Mouse (Mus musculus): ENCODE data around the gene Cotl1. TPM values are rescaled to one million over a fixed set of nuclear protein-coding genes. Genes with fewer than 3 reads are reported as not detected.
A peak's percentile ranks its signal among the peaks of the same experiment; 100 is the strongest.

The Cotl1 gene
- polyA plus RNA-seq, 1 experiment from 2014 or later, result 28.8 TPM

DNA sequence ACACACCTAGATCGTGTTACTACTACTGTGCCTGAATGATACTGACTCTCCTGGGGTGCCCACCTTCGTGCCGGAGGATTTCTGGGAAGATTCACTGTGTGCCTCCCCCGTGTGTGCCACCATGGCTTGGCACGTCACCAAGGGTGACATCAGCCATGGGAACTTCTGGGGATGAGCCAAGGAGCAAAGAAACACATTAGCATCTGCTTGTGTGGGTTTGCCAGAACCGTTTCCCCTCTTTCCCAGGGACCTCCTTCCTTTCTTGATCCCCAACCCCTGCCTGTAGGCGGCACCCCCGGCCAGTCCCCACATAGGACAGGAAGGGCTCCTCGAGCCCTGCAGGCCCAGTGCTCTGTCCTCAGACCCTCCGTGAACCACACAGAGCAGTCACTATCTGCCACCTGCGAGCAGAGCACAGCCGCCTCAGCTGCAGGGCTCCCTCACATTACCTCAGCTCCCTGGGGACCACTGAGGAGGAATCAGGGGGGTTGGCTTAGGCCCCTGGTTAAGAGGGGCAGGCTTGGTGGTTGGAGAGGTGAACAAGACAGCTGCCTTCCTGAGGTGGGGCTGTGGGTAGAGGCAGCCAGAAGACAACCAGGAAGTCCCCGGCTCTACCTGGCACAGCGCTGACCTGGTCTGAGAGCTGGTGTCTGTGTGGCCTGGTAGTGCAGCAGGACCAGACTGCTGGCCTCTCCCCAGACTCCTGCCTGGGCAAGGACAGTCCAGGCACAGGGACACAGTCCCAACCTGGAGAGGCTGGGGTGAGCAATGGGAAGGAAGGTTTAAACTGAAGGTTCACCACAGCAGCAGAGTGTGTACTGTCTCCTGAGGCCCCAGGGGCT lies 33.7 kb downstream of the Cotl1 start:
- TF ChIP-seq EP300 (IDR thresholded peaks at IDR 0.05; ENCODE audit: low read depth) (no peak), CTCF (IDR thresholded peaks at IDR 0.05; ENCODE audit: low read depth) (peak; percentile 23; the same call in 1 of the 2 replicates)
- Histone ChIP-seq H3K36me3 (replicated peaks; ENCODE audit: insufficient read depth, low read length) (peaks cover 6% of the 10 kb centered on the region; the same call in 1 of the 2 replicates), H3K4me3 (ENCODE audit: low read depth, low read length) (no peak overlapping the region), H3K27ac (ENCODE audit: low read depth) (0 out of 2 replicates have a peak overlapping the region, but pooled peaks have one; percentile 39), H3K9me3 (ENCODE audit: low read length) (no peaks in the 10 kb centered on the region), H3K27me3 (ENCODE audit: insufficient read depth, low read length) (no peaks in the 10 kb centered on the region), H3K4me2 (ENCODE audit: low read depth, low read length) (no peak overlapping the region), H3K4me1 (ENCODE audit: insufficient read depth) (peaks cover 3% of the 10 kb centered on the region; the same call in 1 of the 2 replicates), H3K9ac (replicated peaks) (no peak overlapping the region)
- ATAC-seq (peak; percentile 50), DNase-seq (peak; percentile 55)
- 64% methylated on average over 14 of the region's 14 CpGs for WGBS (ENCODE audit: insufficient replicate concordance)

- WGBS (ENCODE audit: insufficient replicate concordance), result 70% methylated on average over 8 of the region's 8 CpGs
- ATAC-seq (no peak), DNase-seq (no peak)
- Histone ChIP-seq H3K27me3 (ENCODE audit: insufficient read depth, low read length) (no peaks in the 10 kb centered on the region), H3K27ac (ENCODE audit: low read depth) (no peak overlapping the region), H3K36me3 (replicated peaks; ENCODE audit: insufficient read depth, low read length) (peaks cover 6% of the 10 kb centered on the region; the same call in 1 of the 2 replicates), H3K4me2 (ENCODE audit: low read depth, low read length) (no peak overlapping the region), H3K4me1 (ENCODE audit: insufficient read depth) (0 out of 2 replicates have a peak, but pooled peaks cover 2% of the 10 kb centered on the region), H3K9me3 (ENCODE audit: low read length) (no peaks in the 10 kb centered on the region), H3K4me3 (ENCODE audit: low read depth, low read length) (no peak overlapping the region), H3K9ac (replicated peaks) (no peak overlapping the region)
- TF ChIP-seq CTCF (IDR thresholded peaks at IDR 0.05; ENCODE audit: low read depth) (no peak), EP300 (IDR thresholded peaks at IDR 0.05; ENCODE audit: low read depth) (no peak)
Measured at GRCm38 (mm10) chr8:119805275-119805674, 35.1 kb downstream of the Cotl1 start.

DNA sequence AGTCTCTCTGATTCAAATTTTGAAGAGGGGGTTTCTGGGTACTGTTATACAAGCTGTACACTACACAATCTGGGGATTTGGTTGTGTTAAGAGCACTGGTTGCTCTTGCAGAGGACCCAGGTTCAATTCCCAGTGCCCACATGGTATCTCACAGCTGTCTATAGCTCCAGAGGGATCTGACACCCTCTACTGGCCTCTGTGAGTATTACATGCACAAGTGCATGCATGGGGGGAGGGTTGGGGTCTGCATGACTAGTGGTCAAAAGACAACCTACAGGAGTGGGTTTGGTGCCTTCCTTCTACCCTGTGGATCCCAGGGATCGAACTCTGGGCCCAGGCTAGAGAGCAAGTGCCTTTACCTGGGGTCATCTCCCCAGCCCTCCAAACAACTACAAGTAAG lies 37.8 kb downstream of the Cotl1 start:
- Histone ChIP-seq H3K4me2 (ENCODE audit: low read depth, low read length) (no peak overlapping the region), H3K4me3 (ENCODE audit: low read depth, low read length) (no peak overlapping the region), H3K27me3 (ENCODE audit: insufficient read depth, low read length) (no peaks in the 10 kb centered on the region), H3K9me3 (ENCODE audit: low read length) (no peaks in the 10 kb centered on the region), H3K9ac (replicated peaks) (no peak overlapping the region), H3K4me1 (ENCODE audit: insufficient read depth) (peaks cover 11% of the 10 kb centered on the region), H3K27ac (ENCODE audit: low read depth) (no peak overlapping the region), H3K36me3 (replicated peaks; ENCODE audit: insufficient read depth, low read length) (no peaks in the 10 kb centered on the region)
- DNase-seq, result no peak
- ATAC-seq, result no peak
- 62% methylated on average over 1 of the region's 1 CpGs for WGBS (ENCODE audit: insufficient replicate concordance)
- TF ChIP-seq EP300 (IDR thresholded peaks at IDR 0.05; ENCODE audit: low read depth), result no peak
- peak; percentile 54 for TF ChIP-seq CTCF (IDR thresholded peaks at IDR 0.05; ENCODE audit: low read depth)

DNA sequence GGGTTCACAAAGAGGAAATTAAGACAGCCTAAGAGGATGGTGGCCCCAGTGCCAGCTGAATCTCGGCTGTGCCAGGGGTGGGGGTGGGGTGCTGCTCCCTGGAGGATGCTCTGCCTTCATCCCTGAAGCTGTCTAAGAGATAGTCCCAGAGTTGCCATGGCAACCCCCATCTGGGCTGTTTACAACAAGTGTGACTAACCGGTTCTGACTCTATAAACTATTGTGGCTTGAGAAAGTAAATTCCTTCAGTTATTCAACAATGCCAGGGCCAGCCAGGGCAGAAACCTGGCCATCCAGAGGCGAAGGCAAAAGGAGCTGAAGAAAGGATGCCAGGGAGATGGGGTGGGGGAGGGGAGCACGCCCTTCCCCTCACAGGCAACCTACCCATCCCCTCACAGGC lies 39.2 kb downstream of the Cotl1 start:
- peaks cover 11% of the 10 kb centered on the region for H3K4me1 ChIP-seq (ENCODE audit: insufficient read depth)
- H3K4me3 ChIP-seq (ENCODE audit: low read depth, low read length), result no peak overlapping the region
- TF ChIP-seq EP300 (IDR thresholded peaks at IDR 0.05; ENCODE audit: low read depth), result no peak
- TF ChIP-seq CTCF (IDR thresholded peaks at IDR 0.05; ENCODE audit: low read depth), result no peak
- WGBS (ENCODE audit: insufficient replicate concordance), result 34% methylated on average over 4 of the region's 4 CpGs
- no peaks in the 10 kb centered on the region for H3K9me3 ChIP-seq (ENCODE audit: low read length)
- no peak overlapping the region for H3K27ac ChIP-seq (ENCODE audit: low read depth)
- H3K27me3 ChIP-seq (ENCODE audit: insufficient read depth, low read length), result no peaks in the 10 kb centered on the region
- no peaks in the 10 kb centered on the region for H3K36me3 ChIP-seq (replicated peaks; ENCODE audit: insufficient read depth, low read length)
- no peak overlapping the region for H3K9ac ChIP-seq (replicated peaks)
- no peak overlapping the region for H3K4me2 ChIP-seq (ENCODE audit: low read depth, low read length)
- no peak for ATAC-seq
- DNase-seq, result no peak

DNA sequence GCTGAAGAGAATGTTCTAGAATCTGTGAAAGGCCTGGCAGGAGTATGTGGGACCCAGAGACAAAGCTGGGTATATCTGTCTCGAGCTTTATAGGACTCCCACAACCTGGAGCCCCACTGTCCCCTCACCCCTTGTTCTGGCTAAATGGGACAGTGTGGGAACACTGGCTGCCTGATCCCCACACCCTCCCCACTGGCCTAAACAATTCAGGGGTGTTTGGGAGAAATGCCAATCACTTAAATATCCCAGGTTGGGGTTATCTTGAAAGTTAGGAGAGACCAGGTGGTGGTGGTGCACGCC lies 41.4 kb downstream of the Cotl1 start:
- H3K4me1 ChIP-seq (ENCODE audit: insufficient read depth), result peaks cover 9% of the 10 kb centered on the region
- ATAC-seq (no peak), DNase-seq (no peak)
- H3K9ac ChIP-seq (replicated peaks), result no peak overlapping the region
- no peak overlapping the region for H3K4me3 ChIP-seq (ENCODE audit: low read depth, low read length)
- H3K27ac ChIP-seq (ENCODE audit: low read depth), result 0 out of 2 replicates have a peak overlapping the region, but pooled peaks have one; percentile 22
- H3K9me3 ChIP-seq (ENCODE audit: low read length), result no peaks in the 10 kb centered on the region
- no peaks in the 10 kb centered on the region for H3K27me3 ChIP-seq (ENCODE audit: insufficient read depth, low read length)
- WGBS (ENCODE audit: insufficient replicate concordance), result 63% methylated on average over 2 of the region's 2 CpGs
- H3K4me2 ChIP-seq (ENCODE audit: low read depth, low read length), result peak overlapping the region; percentile 56
- TF ChIP-seq EP300 (IDR thresholded peaks at IDR 0.05; ENCODE audit: low read depth) (no peak), CTCF (IDR thresholded peaks at IDR 0.05; ENCODE audit: low read depth) (no peak)
- H3K36me3 ChIP-seq (replicated peaks; ENCODE audit: insufficient read depth, low read length), result no peaks in the 10 kb centered on the region

DNA sequence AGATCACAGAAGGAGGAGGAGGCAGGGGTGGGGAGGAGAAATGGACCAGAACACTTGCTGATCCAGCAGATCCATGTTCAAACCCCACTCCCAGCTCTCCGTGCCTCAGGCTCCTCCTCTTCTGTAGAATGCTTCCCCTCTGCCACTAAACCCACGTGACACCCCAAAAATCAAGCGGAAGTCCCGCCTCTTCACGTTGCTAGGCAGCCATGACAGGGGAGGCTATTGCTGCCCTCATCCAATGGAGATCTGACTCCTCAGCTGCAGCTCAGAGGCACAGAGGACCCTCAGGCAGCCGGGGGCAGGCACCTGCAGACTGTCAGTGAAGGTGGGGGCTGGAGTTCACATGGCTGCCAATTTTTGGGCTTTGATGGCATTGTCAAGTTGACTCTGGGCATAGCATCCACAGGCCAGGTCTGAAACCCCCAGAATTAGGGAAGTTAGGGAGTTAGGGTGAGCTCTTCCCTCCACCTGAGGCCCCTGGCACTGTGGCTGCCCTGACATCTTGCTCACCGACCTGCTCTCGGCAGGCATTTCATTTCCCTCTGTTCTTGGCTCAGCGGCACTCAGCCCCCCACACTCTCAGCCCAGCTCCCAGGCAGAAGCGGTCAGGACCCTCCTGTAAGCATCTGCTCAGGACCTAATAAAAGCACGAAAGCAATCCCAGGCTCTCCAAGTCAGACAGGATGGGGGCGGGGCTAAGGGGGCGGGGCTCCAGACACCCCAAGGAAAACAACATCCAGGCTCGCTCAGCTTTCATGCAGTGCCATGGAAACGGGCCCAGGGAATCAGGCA lies 42.0 kb downstream of the Cotl1 start:
- TF ChIP-seq EP300 (IDR thresholded peaks at IDR 0.05; ENCODE audit: low read depth) (no peak), CTCF (IDR thresholded peaks at IDR 0.05; ENCODE audit: low read depth) (no peak)
- ATAC-seq, result peak; percentile 48
- Histone ChIP-seq H3K4me1 (ENCODE audit: insufficient read depth) (peaks cover 9% of the 10 kb centered on the region), H3K4me2 (ENCODE audit: low read depth, low read length) (peak overlapping the region; percentile 56), H3K27ac (ENCODE audit: low read depth) (0 out of 2 replicates have a peak overlapping the region, but pooled peaks have one; percentile 22), H3K4me3 (ENCODE audit: low read depth, low read length) (peak overlapping the region; percentile 13; the same call in 1 of the 2 replicates), H3K9me3 (ENCODE audit: low read length) (no peaks in the 10 kb centered on the region), H3K9ac (replicated peaks) (no peak overlapping the region), H3K36me3 (replicated peaks; ENCODE audit: insufficient read depth, low read length) (no peaks in the 10 kb centered on the region), H3K27me3 (ENCODE audit: insufficient read depth, low read length) (no peaks in the 10 kb centered on the region)
- 10% methylated on average over 15 of the region's 15 CpGs for WGBS (ENCODE audit: insufficient replicate concordance)
- DNase-seq, result peak; percentile 69
